Mouse (Mus musculus) lung, postnatal 36 days (tissue): ENCODE results near the gene Dusp23.

Source experiments
- DNase-seq: peaks from one replicate; pipeline ENCODE4 v3.0.0; 2022; ENCODE audit warnings: mixed read lengths

Dusp23 gene

GRCm38 (mm10) chr1:172619235-172619634 lies 13.5 kb downstream of the Dusp23 start:
- peak; percentile 84 for DNase-seq

DNA sequence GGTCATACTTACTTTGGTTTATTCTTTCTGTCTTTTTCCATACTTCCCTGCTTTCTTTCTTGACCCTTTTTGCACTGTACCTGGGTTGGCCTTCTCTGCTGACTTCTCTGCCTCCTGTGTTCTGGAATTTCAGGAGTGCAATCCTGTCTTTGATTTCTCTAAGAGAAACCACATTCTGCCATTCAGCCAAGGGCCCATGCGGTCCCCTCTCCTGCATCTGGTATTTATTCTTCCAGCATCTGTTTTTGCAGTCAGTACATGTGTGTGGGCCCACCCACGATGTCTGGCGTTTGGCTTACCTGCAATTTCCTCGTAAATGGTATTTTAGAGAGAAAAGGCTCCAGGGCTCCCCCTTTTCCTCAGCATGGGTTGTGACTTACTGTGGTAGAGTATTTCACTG lies 14.6 kb downstream of the Dusp23 start:
- DNase-seq = no peak

DNA sequence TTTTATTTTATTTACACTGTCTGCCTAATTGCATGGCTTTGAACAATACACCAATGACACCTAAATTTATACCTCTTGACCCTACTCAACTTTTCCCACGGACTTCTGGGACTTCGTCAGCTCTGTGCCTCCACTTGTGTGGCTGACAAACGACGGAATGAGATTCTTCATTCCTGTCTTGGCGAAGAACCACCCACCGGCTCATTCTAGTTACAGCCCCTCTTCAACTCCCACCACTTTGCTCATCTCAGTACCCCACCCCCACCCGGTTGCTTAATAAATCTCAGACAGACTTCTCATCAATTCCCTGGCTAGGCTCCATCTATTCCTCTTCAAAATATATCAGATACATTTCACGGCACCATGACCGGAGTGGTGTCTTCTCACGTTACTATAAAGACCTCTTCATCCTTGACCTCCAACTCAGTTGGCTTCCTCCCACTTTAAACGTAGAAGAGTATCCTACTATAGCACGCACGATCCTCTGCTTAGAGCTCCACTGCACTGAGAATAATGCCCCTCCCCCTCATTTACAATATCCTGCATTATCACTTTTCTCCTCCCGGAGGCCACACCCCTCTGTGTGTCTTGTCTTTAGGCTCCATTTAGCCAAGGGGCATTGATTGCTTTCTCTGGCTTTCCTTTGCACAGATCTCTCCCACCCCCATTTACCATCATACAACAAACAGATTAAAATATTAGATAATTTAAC lies 15.2 kb downstream of the Dusp23 start:
- DNase-seq = no peak

GRCm38 (mm10) chr1:172616537-172617300 lies 16.0 kb downstream of the Dusp23 start:
- no peak for DNase-seq

GRCm38 (mm10) chr1:172615412-172615811 lies 17.4 kb downstream of the Dusp23 start:
- no peak for DNase-seq

GRCm38 (mm10) chr1:172614654-172615053 lies 18.1 kb downstream of the Dusp23 start:
- no peak for DNase-seq

DNA sequence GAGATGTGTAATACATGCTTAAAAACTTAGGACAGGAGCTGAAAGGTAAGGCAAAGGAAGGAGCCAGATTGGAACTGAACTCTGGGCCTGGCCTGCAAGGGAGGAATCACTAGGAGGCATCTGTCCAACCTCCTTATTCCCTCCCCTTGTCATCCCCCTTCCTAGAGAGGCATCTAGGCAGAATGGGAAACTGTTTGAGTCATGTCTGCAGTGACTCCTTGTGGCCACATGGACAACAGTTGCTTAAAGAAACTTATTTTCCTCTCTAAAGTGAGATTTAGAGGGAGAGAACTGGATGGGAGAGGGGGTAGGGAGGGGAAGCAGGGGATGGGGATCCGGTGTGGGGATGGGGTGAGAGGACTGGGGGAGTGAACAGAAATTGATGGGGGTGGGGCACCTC lies 20.0 kb downstream of the Dusp23 start:
- DNase-seq = no peak

DNA sequence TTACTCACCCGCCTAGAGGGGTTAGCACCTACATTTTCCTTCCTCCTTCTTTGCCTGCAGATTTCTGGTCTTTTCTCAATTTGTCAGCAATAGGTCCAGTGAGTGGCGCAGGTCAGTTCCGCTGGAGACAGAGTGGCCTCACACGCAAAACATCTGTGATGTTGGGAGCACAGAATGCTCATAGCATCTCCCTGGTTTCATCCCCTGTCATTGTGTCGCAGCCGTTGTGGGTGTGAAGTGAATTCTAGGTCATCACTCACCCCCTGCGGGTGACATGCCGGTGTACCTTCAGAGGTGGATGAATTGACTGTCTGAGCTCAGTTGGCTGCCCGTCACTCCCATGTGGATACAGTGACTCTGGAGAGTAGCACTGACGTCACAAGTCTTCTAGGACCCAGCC lies 21.5 kb downstream of the Dusp23 start:
- DNase-seq = no peak

DNA sequence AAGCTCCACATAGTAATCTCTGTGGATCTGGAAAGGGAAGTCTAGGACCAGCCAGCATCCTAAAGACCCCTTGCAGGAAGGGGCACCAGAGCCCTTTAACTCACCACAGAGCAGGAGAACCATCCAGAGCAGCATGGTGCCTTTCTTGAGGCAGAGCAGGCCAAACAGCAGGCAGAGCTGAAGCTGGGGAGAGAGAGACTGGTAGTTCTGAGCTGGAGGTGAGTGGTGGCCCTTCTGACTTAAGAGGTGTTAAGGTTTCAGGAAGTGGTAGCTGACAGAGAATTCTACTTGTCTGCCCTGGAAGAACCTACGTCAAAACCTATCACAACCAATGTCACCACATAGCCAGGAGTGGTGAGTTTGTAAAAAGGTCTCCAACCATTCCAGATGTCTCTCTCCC lies 30.4 kb downstream of the Dusp23 start, which contains the start of gene Fcrl6:
Gene Fcrl6 (minus strand): TSS at position 226 of the 400 bp plus-strand sequence.
- DNase-seq = no peak

DNA sequence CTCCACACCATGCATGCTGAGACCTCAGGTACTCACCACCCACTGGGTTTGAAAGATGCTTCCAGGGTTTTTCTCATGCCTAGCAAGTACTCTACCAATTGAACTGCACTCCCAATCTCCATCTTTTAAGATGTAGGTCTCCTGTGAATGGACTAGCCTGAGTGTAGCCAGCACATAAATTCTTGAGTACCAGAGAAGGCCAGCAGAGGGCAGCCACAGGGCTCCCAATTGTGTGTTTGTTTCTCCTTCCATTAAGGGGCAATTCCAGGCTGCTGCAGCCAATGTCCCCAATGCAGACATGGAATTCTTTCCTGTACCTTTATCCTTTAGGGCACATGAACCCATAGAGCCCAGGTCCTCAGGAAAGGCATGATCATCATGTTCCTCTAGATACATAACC lies 38.3 kb downstream of the Dusp23 start:
- DNase-seq = peak; percentile 75

GRCm38 (mm10) chr1:172593956-172594355 lies 38.8 kb downstream of the Dusp23 start:
- no peak for DNase-seq

DNA sequence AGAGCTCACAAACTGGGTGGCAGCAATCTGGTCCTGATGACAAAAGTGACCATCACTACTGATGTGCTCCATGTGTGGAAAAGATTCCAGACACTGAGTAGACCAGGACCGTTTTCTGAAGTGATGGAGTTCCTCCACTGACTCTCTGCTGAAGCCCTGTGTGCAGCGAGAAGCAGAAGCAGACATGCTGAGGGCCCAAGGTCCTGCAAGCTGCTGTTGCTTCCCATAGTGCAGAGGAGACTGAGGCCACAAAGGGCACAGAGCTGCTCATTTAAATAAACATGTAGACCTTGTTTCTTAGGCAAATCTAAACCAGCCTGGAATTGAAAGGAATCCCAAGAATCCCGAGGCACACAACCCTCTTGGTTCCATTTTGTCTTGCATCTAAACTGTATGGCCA lies 39.4 kb downstream of the Dusp23 start:
- no peak for DNase-seq

- peak; percentile 61 for DNase-seq
Observed at GRCm38 (mm10) chr1:172590385-172590784, 42.4 kb downstream of the Dusp23 start, which contains the start of gene Slamf8. Gene Slamf8 (minus strand): TSS chr1:172590568.

DNA sequence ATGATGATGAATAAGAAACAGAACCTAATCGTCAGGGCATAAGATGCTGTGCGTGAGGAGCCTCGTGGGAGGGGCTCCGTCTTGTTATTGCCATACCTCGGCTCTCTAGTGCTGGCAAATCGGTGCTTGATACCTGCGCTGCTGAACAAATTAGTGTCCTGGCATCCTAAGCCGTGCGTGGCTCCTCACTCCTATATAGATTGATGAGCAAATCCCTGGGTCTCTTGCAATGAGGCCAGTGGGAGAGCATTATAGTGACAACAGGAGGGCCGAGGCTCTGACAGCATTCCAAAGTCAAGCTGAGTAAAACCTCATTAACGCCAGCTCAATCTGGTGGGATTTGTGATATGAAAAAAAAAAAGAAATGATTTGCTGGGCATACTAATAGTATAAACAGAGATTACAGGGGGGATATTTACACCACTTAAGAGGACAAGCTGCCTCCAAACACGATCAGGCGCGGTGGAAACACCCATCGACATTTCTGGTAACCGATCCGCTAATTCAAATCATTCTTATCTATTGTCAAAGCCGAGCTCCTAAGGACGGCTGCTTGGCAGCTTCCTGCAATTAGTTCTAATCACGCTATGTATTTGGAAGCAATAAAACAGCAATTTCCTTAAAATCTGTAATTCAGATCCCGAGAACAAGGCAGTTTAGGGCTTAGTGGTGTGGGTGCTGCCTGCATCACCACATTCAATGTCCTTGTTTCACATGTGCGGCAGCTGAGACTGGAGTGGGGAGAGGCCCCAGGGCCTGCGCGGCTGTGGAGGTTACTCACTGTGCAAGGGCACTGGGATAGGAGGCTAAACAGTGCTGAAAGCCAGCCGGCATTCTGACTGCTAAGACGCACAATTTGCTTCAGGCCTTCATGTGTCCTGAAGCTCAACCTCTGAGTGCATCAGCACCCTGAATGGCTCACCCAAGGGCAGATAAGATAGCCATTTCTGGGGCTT lies 46.9 kb downstream of the Dusp23 start:
- DNase-seq = no peak

DNA sequence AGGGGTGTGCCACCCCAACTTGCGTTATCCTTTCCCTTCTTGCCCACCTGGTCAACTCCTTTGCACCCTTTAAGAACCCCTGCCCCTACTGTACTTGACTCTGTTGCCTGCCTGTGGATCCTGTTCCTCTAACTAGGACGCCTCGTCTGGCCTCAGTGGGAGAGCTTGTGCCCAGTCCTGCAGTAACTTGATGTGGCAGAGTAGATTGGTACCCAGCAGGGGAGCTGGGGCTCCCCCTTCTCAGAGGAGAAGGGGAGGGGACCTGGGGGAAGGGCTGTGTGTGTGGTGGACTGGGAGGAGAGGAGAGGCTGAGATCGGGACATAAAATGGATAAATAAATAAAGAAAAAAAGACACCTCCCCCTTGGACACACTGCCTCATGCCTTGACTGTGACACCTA lies 47.7 kb downstream of the Dusp23 start:
- DNase-seq = no peak

GRCm38 (mm10) chr1:172584271-172584670 lies 48.5 kb downstream of the Dusp23 start:
- no peak for DNase-seq

DNA sequence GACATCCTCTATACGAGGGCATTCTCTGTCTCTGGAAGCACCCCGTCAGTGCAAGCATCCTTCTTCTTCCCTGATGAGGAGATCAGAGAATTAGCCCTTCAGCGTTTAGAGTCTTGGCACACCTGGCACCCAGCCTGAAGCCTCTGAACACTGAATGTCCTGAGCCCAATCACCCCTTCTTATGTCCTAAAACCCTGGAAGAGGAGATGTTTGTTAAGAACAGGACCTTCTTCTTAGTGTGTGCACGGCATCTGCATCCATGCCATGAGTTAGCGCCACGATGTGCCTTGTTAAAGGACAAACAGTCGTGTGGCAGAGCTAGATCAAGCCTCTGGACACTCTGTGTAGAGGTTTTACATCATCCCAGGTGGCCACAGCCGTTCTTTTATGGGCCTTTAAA lies 50.3 kb downstream of the Dusp23 start:
- DNase-seq = no peak
